Mouse (Mus musculus) lung, postnatal 4 days (tissue): ENCODE measurements around the gene Gm3194.
"Not testable (repeated sequence)": the region's sequence is repeated elsewhere in the genome, so short reads cannot be mapped to it uniquely, and the experiment has no call there.

ENCODE experiments used
- DNase-seq, 2 experiments: peaks; one replicate each; pipeline ENCODE4 v3.0.0; 2021

Gene Gm3194

GRCm38 (mm10) chr14:5455367-5455766 lies at the start of gene Gm3194:
Gene Gm3194 (minus strand): TSS chr14:5455467.
- DNase-seq: not testable (repeated sequence)

GRCm38 (mm10) chr14:5501374-5501773 lies 46.1 kb upstream of the Gm3194 start, which contains the start of gene Gm3488:
Gene Gm3488 (plus strand): TSS chr14:5501674.
- DNase-seq: not testable (repeated sequence)

- not testable (repeated sequence) for DNase-seq
Observed at GRCm38 (mm10) chr14:5483907-5484306, 28.6 kb upstream of the Gm3194 start, which contains the start of gene Gm3187. Gene Gm3187 (plus strand): TSS chr14:5484207.

GRCm38 (mm10) chr14:5477730-5478129 lies 22.5 kb upstream of the Gm3194 start, which contains the start of gene Gm8246:
Gene Gm8246 (minus strand): TSS chr14:5477830.
- not testable (repeated sequence) for DNase-seq

- DNase-seq: not testable (repeated sequence)
Observed at GRCm38 (mm10) chr14:5460469-5460868, 5.2 kb upstream of the Gm3194 start.

- DNase-seq: not testable (repeated sequence)
Observed at GRCm38 (mm10) chr14:5388949-5389348, 66.3 kb downstream of the Gm3194 start, which contains the start of gene Gm3500. Gene Gm3500 (minus strand): TSS chr14:5389049.
